Mouse (Mus musculus): Measurements from ENCODE around the gene Coq10a. TPM values are rescaled to one million over a fixed set of nuclear protein-coding genes. Genes with fewer than 3 reads are reported as not detected.
A peak's percentile ranks its signal among the peaks of the same experiment; 100 is the strongest.

The Coq10a gene
- polyA plus RNA-seq, 1 experiment from 2014 or later = 19.7 TPM

- Histone ChIP-seq H3K9ac (ENCODE audit: low read depth, low read length) (no peak overlapping the region), H3K4me3 (replicated peaks; ENCODE audit: low read depth, low read length) (no peak overlapping the region)
These were observed 24.1 kb downstream of the Coq10a start for GRCm38 (mm10) chr10:128344568-128345275.

GRCm38 (mm10) chr10:128343436-128343835 lies 25.4 kb downstream of the Coq10a start:
- Histone ChIP-seq H3K9me3 (replicated peaks; ENCODE audit: low read length) (no peaks in the 10 kb centered on the region), H3K9ac (ENCODE audit: low read depth, low read length) (no peak overlapping the region), H3K4me1 (replicated peaks; ENCODE audit: insufficient read depth, low read length) (peaks cover 18% of the 10 kb centered on the region), H3K4me3 (replicated peaks; ENCODE audit: low read depth, low read length) (no peak overlapping the region), H3K4me2 (ENCODE audit: low read length) (no peak overlapping the region), H3K27me3 (ENCODE audit: insufficient read depth, low read length) (no peaks in the 10 kb centered on the region), H3K27ac (no peak overlapping the region), H3K36me3 (ENCODE audit: insufficient read depth, low read length) (no peaks in the 10 kb centered on the region)
- no peak for ATAC-seq (replicated peaks; ENCODE audit: low FRiP score, low read depth)
- DNase-seq (ENCODE audit: low spot score) = no peak
- 90% methylated on average over 1 of the region's 1 CpGs for whole genome bisulfite sequencing
- no peak for TF ChIP-seq CTCF (IDR thresholded peaks at IDR 0.05; ENCODE audit: low read depth)

More at GRCm38 (mm10) chr10:128344568-128345275, 24.1 kb downstream of the Coq10a start:
- no peaks in the 10 kb centered on the region for H3K9me3 ChIP-seq (replicated peaks; ENCODE audit: low read length)
- WGBS = 24% methylated on average over 7 of the region's 7 CpGs
- peaks cover 8% of the 10 kb centered on the region for H3K4me1 ChIP-seq (replicated peaks; ENCODE audit: insufficient read depth, low read length)
- H3K36me3 ChIP-seq (ENCODE audit: insufficient read depth, low read length) = no peaks in the 10 kb centered on the region
- DNase-seq (ENCODE audit: low spot score) (peak; percentile 83), ATAC-seq (replicated peaks; ENCODE audit: low FRiP score, low read depth) (peak; percentile 57; the same call in 1 of the 2 replicates)
- peak overlapping the region; percentile 38 for H3K27ac ChIP-seq
- peak overlapping the region; percentile 30 for H3K4me2 ChIP-seq (ENCODE audit: low read length)
- no peak for TF ChIP-seq CTCF (IDR thresholded peaks at IDR 0.05; ENCODE audit: low read depth)
- H3K27me3 ChIP-seq (ENCODE audit: insufficient read depth, low read length) = no peaks in the 10 kb centered on the region

DNA sequence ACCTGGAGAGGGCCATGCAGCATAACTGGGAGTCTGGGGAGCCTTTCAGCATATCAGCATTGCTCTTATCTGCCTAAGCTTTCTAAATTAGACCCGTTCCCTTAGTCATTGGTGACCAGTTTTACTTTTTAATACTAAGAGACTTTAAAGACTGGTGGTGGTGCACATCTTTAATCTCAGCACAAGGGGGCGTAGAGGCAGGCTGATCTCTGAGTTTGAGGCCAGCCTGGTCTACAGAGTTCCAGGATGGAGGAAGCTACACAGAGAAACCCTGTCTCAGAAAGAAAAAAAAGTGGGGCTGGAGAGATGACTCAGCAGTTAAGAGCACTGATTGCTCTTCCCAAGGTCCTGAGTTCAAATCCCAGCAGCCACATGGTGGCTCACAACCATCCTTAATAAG lies 28.5 kb downstream of the Coq10a start:
- Histone ChIP-seq H3K4me1 (replicated peaks; ENCODE audit: insufficient read depth, low read length) (peaks cover 18% of the 10 kb centered on the region), H3K9me3 (replicated peaks; ENCODE audit: low read length) (no peaks in the 10 kb centered on the region), H3K36me3 (ENCODE audit: insufficient read depth, low read length) (no peaks in the 10 kb centered on the region), H3K4me3 (replicated peaks; ENCODE audit: low read depth, low read length) (no peak overlapping the region), H3K9ac (ENCODE audit: low read depth, low read length) (no peak overlapping the region), H3K4me2 (ENCODE audit: low read length) (no peak overlapping the region), H3K27ac (no peak overlapping the region), H3K27me3 (ENCODE audit: insufficient read depth, low read length) (no peaks in the 10 kb centered on the region)
- ATAC-seq (replicated peaks; ENCODE audit: low FRiP score, low read depth) = no peak
- DNase-seq (ENCODE audit: low spot score) = no peak
- peak; percentile 51 for TF ChIP-seq CTCF (IDR thresholded peaks at IDR 0.05; ENCODE audit: low read depth)
- 85% methylated on average over 2 of the region's 2 CpGs for WGBS

DNA sequence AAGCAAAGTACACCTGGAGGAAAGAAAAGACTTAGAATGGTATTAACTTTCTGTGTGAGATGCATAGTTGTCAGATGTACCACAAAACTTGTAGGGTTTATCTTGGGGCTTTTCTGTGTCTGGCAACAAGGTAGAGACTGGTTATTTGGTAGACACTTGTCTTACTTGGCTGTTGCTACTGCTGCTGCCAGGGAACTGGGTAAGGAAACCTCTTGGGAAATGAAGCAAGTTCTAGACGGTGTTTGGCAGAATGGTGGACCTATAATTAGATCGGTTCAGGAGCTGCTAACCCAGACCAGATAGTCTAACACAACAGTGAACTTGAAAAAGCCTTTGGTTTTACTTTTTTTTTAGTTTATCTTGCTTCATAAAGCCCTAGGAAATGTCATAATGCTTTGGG lies 29.8 kb downstream of the Coq10a start:
- WGBS = 61% methylated on average over 2 of the region's 2 CpGs
- no peaks in the 10 kb centered on the region for H3K9me3 ChIP-seq (replicated peaks; ENCODE audit: low read length)

GRCm38 (mm10) chr10:128338415-128338814 lies 30.4 kb downstream of the Coq10a start:
- peak overlapping the region; percentile 86 for H3K4me3 ChIP-seq (replicated peaks; ENCODE audit: low read depth, low read length)
- DNase-seq (ENCODE audit: low spot score) (peak; percentile 18), ATAC-seq (replicated peaks; ENCODE audit: low FRiP score, low read depth) (no peak)
- TF ChIP-seq CTCF (IDR thresholded peaks at IDR 0.05; ENCODE audit: low read depth) = no peak
- no peaks in the 10 kb centered on the region for H3K27me3 ChIP-seq (ENCODE audit: insufficient read depth, low read length)
- peak overlapping the region; percentile 85 for H3K9ac ChIP-seq (ENCODE audit: low read depth, low read length)
- WGBS = 13% methylated on average over 5 of the region's 5 CpGs
- H3K36me3 ChIP-seq (ENCODE audit: insufficient read depth, low read length) = no peaks in the 10 kb centered on the region
- H3K27ac ChIP-seq = peak overlapping the region; percentile 97
- peaks cover 9% of the 10 kb centered on the region; the same call in 1 of the 2 replicates for H3K4me1 ChIP-seq (replicated peaks; ENCODE audit: insufficient read depth, low read length)
- peak overlapping the region; percentile 72 for H3K4me2 ChIP-seq (ENCODE audit: low read length)
- H3K9me3 ChIP-seq (replicated peaks; ENCODE audit: low read length) = no peaks in the 10 kb centered on the region

More for the DNA sequence above, 29.8 kb downstream of the Coq10a start:
- 0 out of 2 replicates have a peak overlapping the region, but pooled peaks have one; percentile 85 for H3K9ac ChIP-seq (ENCODE audit: low read depth, low read length)
- H3K27ac ChIP-seq = no peak overlapping the region
- no peak for ATAC-seq (replicated peaks; ENCODE audit: low FRiP score, low read depth)
- TF ChIP-seq CTCF (IDR thresholded peaks at IDR 0.05; ENCODE audit: low read depth) = no peak
- H3K27me3 ChIP-seq (ENCODE audit: insufficient read depth, low read length) = no peaks in the 10 kb centered on the region
- H3K36me3 ChIP-seq (ENCODE audit: insufficient read depth, low read length) = no peaks in the 10 kb centered on the region
- H3K4me3 ChIP-seq (replicated peaks; ENCODE audit: low read depth, low read length) = 0 out of 2 replicates have a peak overlapping the region, but pooled peaks have one; percentile 86
- no peak for DNase-seq (ENCODE audit: low spot score)
- peak overlapping the region; percentile 72 for H3K4me2 ChIP-seq (ENCODE audit: low read length)
- H3K4me1 ChIP-seq (replicated peaks; ENCODE audit: insufficient read depth, low read length) = peaks cover 9% of the 10 kb centered on the region; the same call in 1 of the 2 replicates

DNA sequence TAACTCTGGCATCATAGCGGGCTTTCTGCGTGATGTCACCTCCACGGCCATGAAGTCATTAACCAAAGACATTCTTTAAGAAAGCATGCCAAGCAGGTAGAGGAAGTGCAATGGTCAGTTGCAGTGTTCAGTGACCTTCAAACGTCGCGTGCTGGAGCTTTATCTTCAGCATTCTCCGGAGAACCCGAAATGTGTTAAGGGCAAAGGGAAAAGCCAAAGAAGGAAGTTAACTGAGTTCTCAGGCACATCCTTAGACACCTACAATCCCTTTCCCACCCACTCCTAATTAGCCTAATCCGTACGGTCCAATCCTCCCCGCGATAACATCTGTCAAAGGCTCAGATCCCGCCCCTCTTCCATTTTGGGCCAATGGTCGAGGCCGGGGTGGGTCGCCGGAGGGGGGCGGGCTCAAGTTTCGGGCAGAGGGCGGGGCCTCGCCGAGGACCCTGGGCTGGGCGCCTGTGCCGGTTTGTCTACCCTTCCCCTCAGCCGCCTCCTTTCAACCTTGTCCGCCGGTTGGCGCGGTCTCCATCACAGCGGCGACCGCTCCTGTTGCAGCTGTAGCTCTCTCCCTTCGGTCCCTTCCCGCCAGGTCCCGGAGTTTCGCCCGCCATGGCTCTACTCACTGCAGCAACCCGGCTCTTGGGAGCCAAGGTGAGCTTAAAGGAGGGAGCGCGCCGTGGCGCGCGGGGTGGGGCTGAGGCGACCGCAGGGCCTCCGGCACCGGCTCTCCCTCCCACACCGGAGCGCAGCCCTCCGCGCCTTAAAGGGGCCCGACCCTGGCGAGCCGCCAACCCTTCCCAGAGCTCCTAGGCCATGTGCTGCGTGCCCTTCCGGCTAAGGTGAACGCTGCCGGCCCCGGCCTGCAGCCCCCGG lies 31.3 kb downstream of the Coq10a start, which contains the start of gene Cs:
Gene Cs (plus strand): TSS at position 429 of the 876 bp plus-strand sequence.
- ATAC-seq (replicated peaks; ENCODE audit: low FRiP score, low read depth) = peak; percentile 97

More for the DNA sequence above, 31.3 kb downstream of the Coq10a start, which contains the start of gene Cs:
- Histone ChIP-seq H3K4me1 (replicated peaks; ENCODE audit: insufficient read depth, low read length) (peaks cover 9% of the 10 kb centered on the region; the same call in 1 of the 2 replicates), H3K4me2 (ENCODE audit: low read length) (peak within 1 kb of the TSS; percentile 72), H3K36me3 (ENCODE audit: insufficient read depth, low read length) (no peaks in the 10 kb centered on the region), H3K4me3 (replicated peaks; ENCODE audit: low read depth, low read length) (peak within 1 kb of the TSS; percentile 86), H3K9ac (ENCODE audit: low read depth, low read length) (peak within 1 kb of the TSS; percentile 85), H3K27ac (peak within 1 kb of the TSS; percentile 97), H3K27me3 (ENCODE audit: insufficient read depth, low read length) (no peaks in the 10 kb centered on the region), H3K9me3 (replicated peaks; ENCODE audit: low read length) (no peaks in the 10 kb centered on the region)
- no peak; the same call in 1 of the 2 replicates for TF ChIP-seq CTCF (IDR thresholded peaks at IDR 0.05; ENCODE audit: low read depth)
- WGBS = under 1% methylated on average over 58 of the region's 61 CpGs
- DNase-seq (ENCODE audit: low spot score) = peak; percentile 100

Data from kidney, postnatal 0 days (tissue).